Mouse (Mus musculus) heart, embryonic 15.5 days (tissue): Measurements from ENCODE around the gene Casc1. TPM values are rescaled to one million over a fixed set of nuclear protein-coding genes. Genes with fewer than 3 reads are reported as not detected.

ENCODE experiments used
- ATAC-seq: fragments of 200-750 bp; cut with Nextera tagmentation; replicated peaks from 2 replicates; pipeline ENCODE4 v1.8.0; 2017; ENCODE audit warnings: low read depth, moderate TSS enrichment; ENCODE audit not compliant: insufficient number of reproducible peaks, insufficient read depth, low FRiP score
- H3K27ac ChIP-seq: fragments of 300-500 bp; sonication (generic); 2 replicates; pipeline ENCODE4 v1.5.1; 2015; ENCODE audit warnings: mild to moderate bottlenecking, inconsistent platforms
- H3K27me3 ChIP-seq: fragments of 300-500 bp; sonication (generic); 2 replicates; pipeline ENCODE4 v1.6.1; 2015; ENCODE audit warnings: inconsistent platforms
- H3K36me3 ChIP-seq: fragments of 300-500 bp; sonication (generic); 2 replicates; pipeline ENCODE4 v1.6.1; 2015; ENCODE audit warnings: mild to moderate bottlenecking, inconsistent platforms
- H3K4me1 ChIP-seq: fragments of 300-500 bp; sonication (generic); replicated peaks from 2 replicates; pipeline ENCODE4 v1.6.1; 2015; ENCODE audit warnings: inconsistent platforms
- H3K4me2 ChIP-seq: fragments of 300-500 bp; sonication (generic); 2 replicates; pipeline ENCODE4 v1.6.1; 2015; ENCODE audit warnings: inconsistent platforms, mild to moderate bottlenecking, moderate library complexity
- H3K4me3 ChIP-seq: fragments of 300-500 bp; sonication (generic); 2 replicates; pipeline ENCODE4 v1.5.1; 2015; ENCODE audit warnings: mild to moderate bottlenecking, inconsistent platforms
- H3K9ac ChIP-seq: fragments of 300-500 bp; sonication (generic); 2 replicates; pipeline ENCODE4 v1.6.1; 2015; ENCODE audit warnings: mild to moderate bottlenecking, inconsistent platforms
- H3K9me3 ChIP-seq: fragments of 300-500 bp; sonication (generic); replicated peaks from 2 replicates; pipeline ENCODE4 v1.6.1; 2016; ENCODE audit warnings: inconsistent platforms
- WGBS: fragments of 180-500 bp; shearing (Covaris S2); methylation state at CpG from one replicate; pipeline ENCODE4 v1.1.7; 2015; ENCODE audit warnings: mixed read lengths; 5-methylcytosine and 5-hydroxymethylcytosine counted together
- polyA plus RNA-seq: library from polyadenylated mRNA; unstranded; fragments of >200 nt; fragmentation: Nextera tagmentation; extraction: Ambion mirVana; gene quantifications from 2 replicates; pipeline ENCODE4 v1.2.1, GENCODE M21; 2015

Gene Casc1
- polyA plus RNA-seq, 1 experiment from 2014 or later, result 0.29 TPM

- H3K27me3 ChIP-seq, result no peaks in the 10 kb centered on the region
- no peak overlapping the region for H3K4me2 ChIP-seq
- H3K4me1 ChIP-seq, result no peaks in the 10 kb centered on the region
- WGBS, result 71% methylated on average over 4 of the region's 4 CpGs
- no peak overlapping the region for H3K9ac ChIP-seq
- H3K4me3 ChIP-seq, result no peak overlapping the region
- no peak overlapping the region for H3K27ac ChIP-seq
- H3K36me3 ChIP-seq, result peaks cover 15% of the 10 kb centered on the region
- no peak for ATAC-seq
- no peaks in the 10 kb centered on the region for H3K9me3 ChIP-seq
Measured at GRCm38 (mm10) chr6:145237148-145237547, 26.3 kb upstream of the Casc1 start.

GRCm38 (mm10) chr6:145235367-145235766 is 24.6 kb upstream of the Casc1 start:
- 81% methylated on average over 6 of the region's 6 CpGs for WGBS
- H3K9ac ChIP-seq, result no peak overlapping the region
- no peaks in the 10 kb centered on the region for H3K9me3 ChIP-seq
- H3K27me3 ChIP-seq, result no peaks in the 10 kb centered on the region
- peaks cover 9% of the 10 kb centered on the region for H3K36me3 ChIP-seq
- no peak for ATAC-seq
- H3K27ac ChIP-seq, result no peak overlapping the region
- H3K4me1 ChIP-seq, result no peaks in the 10 kb centered on the region
- no peak overlapping the region for H3K4me3 ChIP-seq
- H3K4me2 ChIP-seq, result no peak overlapping the region

DNA sequence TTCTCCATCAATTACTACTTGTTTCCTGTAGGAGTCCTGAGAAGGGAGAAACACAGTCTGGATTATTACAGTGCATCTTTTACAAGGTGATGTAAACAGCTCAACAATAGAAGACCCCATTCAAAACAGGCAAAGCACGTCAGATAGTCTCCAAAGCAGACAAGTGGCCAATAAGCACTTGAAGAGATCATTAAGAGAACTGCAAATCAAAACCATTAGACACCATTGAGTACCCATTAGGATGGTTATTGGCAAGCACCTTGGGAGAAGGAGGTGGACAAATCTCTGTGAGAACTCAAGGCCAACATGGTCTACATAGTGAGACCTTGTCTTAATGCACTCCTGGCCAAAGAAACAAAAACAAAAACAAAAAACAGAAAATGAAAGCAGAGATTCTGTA is 23.6 kb upstream of the Casc1 start:
- no peak overlapping the region for H3K27ac ChIP-seq
- H3K4me3 ChIP-seq, result no peak overlapping the region
- no peak overlapping the region for H3K9ac ChIP-seq
- peaks cover 13% of the 10 kb centered on the region for H3K36me3 ChIP-seq
- 92% methylated on average over 1 of the region's 1 CpGs for WGBS
- no peak overlapping the region for H3K4me2 ChIP-seq
- no peaks in the 10 kb centered on the region for H3K4me1 ChIP-seq
- no peak for ATAC-seq
- no peaks in the 10 kb centered on the region for H3K27me3 ChIP-seq
- no peaks in the 10 kb centered on the region for H3K9me3 ChIP-seq

DNA sequence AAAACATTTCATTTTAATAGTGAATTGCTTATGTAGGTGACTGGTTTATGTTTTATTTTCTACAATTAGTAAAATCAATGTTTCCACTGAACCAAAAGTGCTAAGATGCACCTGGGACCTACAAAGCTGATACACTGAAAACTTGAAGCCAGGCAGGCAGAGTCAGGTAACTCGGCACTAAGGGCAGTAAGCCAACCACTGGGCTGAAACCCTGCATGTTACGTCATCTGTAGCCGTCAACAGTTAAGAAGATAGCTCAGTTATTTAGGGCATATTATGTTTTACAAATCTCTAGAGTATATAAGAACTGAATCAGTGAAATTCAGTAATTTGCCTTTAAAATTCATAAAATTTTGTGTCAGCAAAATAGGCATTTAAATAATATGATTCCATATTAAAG is 15.5 kb upstream of the Casc1 start:
- no peaks in the 10 kb centered on the region for H3K9me3 ChIP-seq
- no peaks in the 10 kb centered on the region for H3K27me3 ChIP-seq
- H3K4me1 ChIP-seq, result no peaks in the 10 kb centered on the region
- no peak overlapping the region for H3K9ac ChIP-seq
- no peak overlapping the region for H3K4me2 ChIP-seq
- H3K36me3 ChIP-seq, result peaks cover 10% of the 10 kb centered on the region
- H3K27ac ChIP-seq, result no peak overlapping the region
- WGBS, result 71% methylated on average over 3 of the region's 3 CpGs
- ATAC-seq, result no peak
- no peak overlapping the region for H3K4me3 ChIP-seq

DNA sequence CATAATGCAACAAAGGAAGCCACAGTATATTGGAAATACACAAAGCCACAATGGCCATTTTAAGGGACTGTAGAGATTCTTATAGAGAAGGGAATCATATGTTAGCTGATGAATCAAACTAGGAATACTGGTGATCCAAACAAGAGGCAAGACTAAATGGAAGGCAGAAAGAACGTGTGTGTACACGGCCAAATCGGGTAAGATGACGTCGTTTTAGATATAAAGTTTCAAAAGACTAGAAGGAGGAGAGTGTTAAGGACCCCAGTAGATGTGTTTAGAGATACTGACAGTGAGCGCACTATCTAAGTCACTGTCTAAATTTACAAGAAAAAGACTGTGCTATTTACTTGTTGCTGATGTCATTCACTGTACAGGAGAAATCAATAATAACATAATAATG is 13.4 kb upstream of the Casc1 start:
- ATAC-seq, result no peak
- H3K27me3 ChIP-seq, result no peaks in the 10 kb centered on the region
- no peak overlapping the region for H3K9ac ChIP-seq
- no peak overlapping the region for H3K4me2 ChIP-seq
- no peaks in the 10 kb centered on the region for H3K9me3 ChIP-seq
- no peak overlapping the region for H3K4me3 ChIP-seq
- H3K27ac ChIP-seq, result no peak overlapping the region
- peaks cover 7% of the 10 kb centered on the region for H3K36me3 ChIP-seq
- no peaks in the 10 kb centered on the region for H3K4me1 ChIP-seq
- 87% methylated on average over 6 of the region's 6 CpGs for WGBS

GRCm38 (mm10) chr6:145215826-145216225 is 5.0 kb upstream of the Casc1 start:
- Histone ChIP-seq H3K27ac (no peak overlapping the region), H3K4me2 (no peak overlapping the region), H3K9me3 (no peaks in the 10 kb centered on the region), H3K9ac (no peak overlapping the region), H3K4me1 (peaks cover 10% of the 10 kb centered on the region), H3K4me3 (no peak overlapping the region), H3K36me3 (peaks cover 28% of the 10 kb centered on the region), H3K27me3 (no peaks in the 10 kb centered on the region)
- ATAC-seq, result no peak
- WGBS, result 91% methylated on average over 3 of the region's 3 CpGs

- WGBS, result 87% methylated on average over 2 of the region's 2 CpGs
- no peak overlapping the region for H3K9ac ChIP-seq
- no peak overlapping the region for H3K4me3 ChIP-seq
- peaks cover 19% of the 10 kb centered on the region for H3K36me3 ChIP-seq
- H3K27ac ChIP-seq, result no peak overlapping the region
- H3K4me2 ChIP-seq, result no peak overlapping the region
- H3K9me3 ChIP-seq, result no peaks in the 10 kb centered on the region
- H3K4me1 ChIP-seq, result peaks cover 16% of the 10 kb centered on the region
- ATAC-seq, result no peak
- H3K27me3 ChIP-seq, result no peaks in the 10 kb centered on the region
Measured at GRCm38 (mm10) chr6:145213916-145214315, 3.1 kb upstream of the Casc1 start.

- H3K4me3 ChIP-seq, result peak overlapping the region; percentile 85
- H3K9me3 ChIP-seq, result no peaks in the 10 kb centered on the region
- H3K4me1 ChIP-seq, result peaks cover 16% of the 10 kb centered on the region
- H3K27ac ChIP-seq, result peak overlapping the region; percentile 99
- ATAC-seq, result peak; percentile 32
- WGBS, result 2% methylated on average over 21 of the region's 21 CpGs
- peak overlapping the region; percentile 91 for H3K9ac ChIP-seq
- no peaks in the 10 kb centered on the region; the same call in 1 of the 2 replicates for H3K27me3 ChIP-seq
- H3K36me3 ChIP-seq, result peaks cover 12% of the 10 kb centered on the region; the same call in 1 of the 2 replicates
- H3K4me2 ChIP-seq, result peak overlapping the region; percentile 74
Measured at GRCm38 (mm10) chr6:145211376-145212305, 836 bp upstream of the Casc1 start.

DNA sequence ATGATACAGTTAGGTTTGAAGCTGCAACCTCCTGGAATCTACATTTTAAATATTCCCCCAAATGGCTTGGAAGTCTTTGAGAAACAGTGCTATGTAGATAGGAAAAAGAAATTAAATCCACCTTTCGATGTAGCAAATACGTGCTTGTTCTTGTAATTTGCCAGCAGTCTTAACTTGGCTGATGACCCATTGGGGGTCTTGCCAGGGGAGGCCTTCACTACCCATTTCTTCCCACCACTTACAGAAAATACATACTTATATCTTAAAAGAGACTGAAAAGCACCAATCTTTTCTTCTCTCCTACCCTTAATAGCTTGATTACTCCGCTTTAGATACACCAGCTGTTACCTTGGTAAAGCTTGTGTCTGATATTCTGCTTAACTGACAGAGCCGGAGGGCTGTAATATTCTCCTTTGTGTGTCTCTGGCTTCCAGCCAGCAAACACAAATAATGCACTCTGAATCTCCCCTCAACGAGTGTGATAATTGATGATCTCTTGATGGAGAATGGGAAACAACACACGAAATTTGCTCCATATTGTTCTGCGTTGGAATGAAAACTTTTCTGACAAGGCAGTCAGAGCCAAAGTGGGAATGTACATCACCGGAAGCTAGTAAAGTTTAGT is 637 bp downstream of the Casc1 start:
- H3K4me3 ChIP-seq, result peak overlapping the region; percentile 85
- H3K36me3 ChIP-seq, result 0 out of 2 replicates have a peak, but pooled peaks cover under 1% of the 10 kb centered on the region
- WGBS, result 32% methylated on average over 8 of the region's 8 CpGs
- H3K9ac ChIP-seq, result no peak overlapping the region
- H3K4me1 ChIP-seq, result peaks cover 16% of the 10 kb centered on the region
- ATAC-seq, result no peak
- no peaks in the 10 kb centered on the region; the same call in 1 of the 2 replicates for H3K27me3 ChIP-seq
- H3K27ac ChIP-seq, result peak overlapping the region; percentile 99
- peak overlapping the region; percentile 73 for H3K4me2 ChIP-seq
- no peaks in the 10 kb centered on the region for H3K9me3 ChIP-seq

GRCm38 (mm10) chr6:145205142-145205541 is 5.7 kb downstream of the Casc1 start:
- no peak overlapping the region for H3K4me3 ChIP-seq
- H3K27me3 ChIP-seq, result no peaks in the 10 kb centered on the region; the same call in 1 of the 2 replicates
- no peak overlapping the region for H3K4me2 ChIP-seq
- H3K9ac ChIP-seq, result no peak overlapping the region
- H3K4me1 ChIP-seq, result peaks cover 1% of the 10 kb centered on the region; the same call in 1 of the 2 replicates
- no peak for ATAC-seq
- WGBS, result 56% methylated on average over 10 of the region's 10 CpGs
- no peak overlapping the region for H3K27ac ChIP-seq
- no peaks in the 10 kb centered on the region for H3K36me3 ChIP-seq
- no peaks in the 10 kb centered on the region for H3K9me3 ChIP-seq

DNA sequence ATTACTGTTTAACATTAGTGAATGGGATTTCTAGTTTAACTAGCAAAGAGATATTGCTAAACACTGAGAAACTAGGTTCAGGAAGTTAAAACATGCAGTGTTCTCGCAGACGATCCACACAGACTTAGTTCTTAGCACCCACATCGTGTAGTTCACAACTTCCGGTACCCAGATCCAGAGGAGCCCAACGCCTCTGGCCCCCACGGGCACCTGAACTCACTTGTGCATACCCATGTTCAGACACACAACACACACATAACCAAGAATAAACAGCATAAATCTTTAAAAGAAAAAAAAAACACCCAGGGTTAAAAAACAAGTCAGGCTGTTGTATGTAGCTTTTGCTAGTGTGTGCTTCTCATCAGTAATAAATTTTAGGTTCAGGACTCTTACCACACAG is 6.4 kb downstream of the Casc1 start:
- Histone ChIP-seq H3K9me3 (no peaks in the 10 kb centered on the region), H3K4me1 (no peaks in the 10 kb centered on the region), H3K27me3 (no peaks in the 10 kb centered on the region; the same call in 1 of the 2 replicates), H3K36me3 (no peaks in the 10 kb centered on the region), H3K4me3 (no peak overlapping the region), H3K4me2 (no peak overlapping the region), H3K9ac (no peak overlapping the region), H3K27ac (no peak overlapping the region)
- no peak for ATAC-seq
- 86% methylated on average over 6 of the region's 6 CpGs for WGBS
